Mouse (Mus musculus): ENCODE measurements around the gene Foxd1. TPM values are rescaled to one million over a fixed set of nuclear protein-coding genes. Genes with fewer than 3 reads are reported as not detected.

Foxd1 gene
- polyA plus RNA-seq, 1 experiment from 2014 or later: 0.04 TPM

DNA sequence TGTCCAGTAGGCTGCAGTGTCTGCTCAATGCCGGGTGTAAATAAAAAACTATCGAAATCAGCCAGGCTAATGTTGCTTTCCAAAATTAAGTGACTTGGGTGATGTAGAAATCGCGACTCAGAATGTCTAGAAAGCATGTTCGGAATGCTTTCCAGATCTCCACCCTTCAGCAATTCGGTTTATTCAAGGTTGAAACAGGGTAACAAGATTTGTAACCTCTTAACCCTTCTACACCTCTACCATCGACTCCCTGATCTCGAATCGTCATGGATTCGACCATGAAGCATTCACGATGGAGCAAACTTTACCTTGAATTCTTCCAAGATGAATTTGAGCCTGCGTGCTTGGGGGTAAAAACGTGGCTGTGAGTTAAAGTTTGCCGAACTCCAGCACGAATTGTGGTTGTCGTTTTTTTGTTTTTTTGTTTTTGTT lies 36.8 kb upstream of the Foxd1 start:
- Histone ChIP-seq H3K27ac (replicated peaks) (peak overlapping the region; percentile 93), H3K4me2 (peak overlapping the region; percentile 89), H3K27me3 (replicated peaks) (no peaks in the 10 kb centered on the region), H3K4me3 (peak overlapping the region; percentile 96), H3K9me3 (no peaks in the 10 kb centered on the region), H3K9ac (peak overlapping the region; percentile 100), H3K4me1 (peaks cover 20% of the 10 kb centered on the region), H3K36me3 (peaks cover 26% of the 10 kb centered on the region)
- WGBS: 1% methylated on average over 16 of the region's 16 CpGs
- no peak for ATAC-seq (ENCODE audit: extremely low read depth, insufficient number of reproducible peaks, low FRiP score, low TSS enrichment)

DNA sequence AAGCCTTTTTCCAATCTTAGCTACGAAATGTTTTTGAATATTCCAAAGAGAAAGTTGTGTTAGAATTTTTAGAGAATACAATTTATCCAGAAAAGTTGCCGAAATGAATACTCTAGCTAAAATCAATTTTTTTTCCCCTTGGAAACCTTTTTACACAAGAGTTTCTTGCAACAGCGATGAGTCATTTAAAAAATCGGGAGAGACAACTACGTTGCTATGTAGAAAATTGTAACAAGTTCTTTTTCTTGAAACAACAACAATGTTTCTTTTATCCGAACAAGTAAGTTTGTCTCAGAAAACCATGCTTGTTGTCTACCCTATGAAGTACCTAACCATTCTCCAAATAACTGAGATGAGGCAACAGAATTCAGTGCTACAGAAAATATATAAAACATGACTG lies 36.1 kb upstream of the Foxd1 start:
- no peak for ATAC-seq (ENCODE audit: extremely low read depth, insufficient number of reproducible peaks, low FRiP score, low TSS enrichment)
- H3K9ac ChIP-seq: no peak overlapping the region
- no peaks in the 10 kb centered on the region for H3K9me3 ChIP-seq
- peaks cover 19% of the 10 kb centered on the region for H3K36me3 ChIP-seq
- H3K4me1 ChIP-seq: peaks cover 20% of the 10 kb centered on the region
- H3K4me2 ChIP-seq: peak overlapping the region; percentile 89
- H3K4me3 ChIP-seq: peak overlapping the region; percentile 96; the same call in 1 of the 2 replicates
- no peaks in the 10 kb centered on the region for H3K27me3 ChIP-seq (replicated peaks)
- no peak overlapping the region for H3K27ac ChIP-seq (replicated peaks)
- WGBS: 86% methylated on average over 6 of the region's 6 CpGs

DNA sequence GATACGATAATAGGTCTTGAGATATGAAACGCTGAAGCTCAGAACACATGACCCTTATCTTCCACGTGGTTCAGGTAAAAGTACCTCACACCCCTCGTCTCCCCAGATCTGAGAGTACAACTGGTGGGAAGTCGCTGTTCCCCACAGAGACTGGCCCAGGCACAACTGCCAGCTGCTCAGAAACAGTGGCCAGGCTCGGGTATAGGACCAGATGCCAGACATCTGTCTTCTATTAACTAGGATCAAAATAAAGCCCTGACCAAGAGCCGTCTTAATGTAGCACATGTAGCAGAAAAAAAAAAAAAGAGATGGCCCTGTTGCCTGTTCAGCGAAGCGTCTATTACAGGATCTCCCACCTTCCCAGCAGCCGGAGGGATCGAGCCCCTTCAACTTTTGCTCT lies 29.0 kb upstream of the Foxd1 start:
- H3K9me3 ChIP-seq: no peaks in the 10 kb centered on the region
- H3K27ac ChIP-seq (replicated peaks): no peak overlapping the region
- 80% methylated on average over 11 of the region's 11 CpGs for WGBS
- no peak for ATAC-seq (ENCODE audit: extremely low read depth, insufficient number of reproducible peaks, low FRiP score, low TSS enrichment)
- no peaks in the 10 kb centered on the region for H3K4me1 ChIP-seq
- H3K4me3 ChIP-seq: no peak overlapping the region
- H3K27me3 ChIP-seq (replicated peaks): no peaks in the 10 kb centered on the region
- H3K9ac ChIP-seq: no peak overlapping the region
- H3K4me2 ChIP-seq: no peak overlapping the region
- H3K36me3 ChIP-seq: no peaks in the 10 kb centered on the region

DNA sequence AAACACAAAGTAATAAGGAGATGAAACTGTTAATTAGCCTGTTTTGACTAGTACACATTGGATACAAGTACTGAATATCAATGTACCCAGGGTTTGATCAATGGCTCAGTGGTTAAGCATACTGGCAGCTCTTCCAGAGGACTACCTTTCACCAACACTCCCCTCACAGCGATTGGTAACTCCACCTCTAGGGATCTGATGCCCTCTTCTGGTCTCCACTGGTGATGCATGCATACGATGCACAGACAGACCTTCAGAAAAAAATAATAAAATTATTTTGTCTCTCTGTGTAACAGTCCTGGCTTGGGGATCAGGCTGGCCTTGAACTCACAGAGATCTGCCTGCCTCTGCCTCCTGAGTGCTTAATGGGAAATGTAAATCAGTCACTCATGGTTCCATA lies 21.9 kb upstream of the Foxd1 start:
- Histone ChIP-seq H3K9me3 (no peaks in the 10 kb centered on the region), H3K9ac (no peak overlapping the region), H3K36me3 (no peaks in the 10 kb centered on the region), H3K27me3 (replicated peaks) (no peaks in the 10 kb centered on the region; the same call in 1 of the 2 replicates), H3K27ac (replicated peaks) (no peak overlapping the region), H3K4me2 (no peak overlapping the region), H3K4me3 (no peak overlapping the region), H3K4me1 (no peaks in the 10 kb centered on the region)
- ATAC-seq (ENCODE audit: extremely low read depth, insufficient number of reproducible peaks, low FRiP score, low TSS enrichment): no peak
- WGBS: 52% methylated on average over 2 of the region's 2 CpGs

DNA sequence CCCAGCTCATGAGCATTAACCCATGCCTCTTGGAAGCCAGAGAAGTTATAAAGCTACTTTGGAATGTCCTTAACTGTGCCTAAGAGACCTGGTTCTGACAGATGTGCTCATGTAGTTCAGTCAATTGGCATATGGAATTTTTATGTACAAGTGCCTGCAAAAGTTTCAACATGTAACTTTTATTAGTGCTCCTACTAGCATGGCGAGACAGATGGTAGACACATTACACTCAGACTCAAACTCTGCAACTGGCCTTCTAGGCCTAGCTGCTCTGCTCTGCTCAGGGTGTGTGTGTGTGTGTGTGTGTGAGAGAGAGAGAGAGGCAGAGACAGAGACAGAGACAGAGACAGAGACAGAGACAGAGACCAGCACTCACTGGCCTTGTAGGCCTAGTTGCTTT lies 17.8 kb upstream of the Foxd1 start:
- H3K4me3 ChIP-seq: no peak overlapping the region
- H3K27ac ChIP-seq (replicated peaks): no peak overlapping the region
- H3K4me2 ChIP-seq: no peak overlapping the region
- H3K9ac ChIP-seq: no peak overlapping the region
- 77% methylated on average over 1 of the region's 1 CpGs for WGBS
- no peak for ATAC-seq (ENCODE audit: extremely low read depth, insufficient number of reproducible peaks, low FRiP score, low TSS enrichment)
- no peaks in the 10 kb centered on the region for H3K9me3 ChIP-seq
- H3K4me1 ChIP-seq: no peaks in the 10 kb centered on the region
- peaks cover 14% of the 10 kb centered on the region for H3K27me3 ChIP-seq (replicated peaks)
- no peaks in the 10 kb centered on the region for H3K36me3 ChIP-seq

DNA sequence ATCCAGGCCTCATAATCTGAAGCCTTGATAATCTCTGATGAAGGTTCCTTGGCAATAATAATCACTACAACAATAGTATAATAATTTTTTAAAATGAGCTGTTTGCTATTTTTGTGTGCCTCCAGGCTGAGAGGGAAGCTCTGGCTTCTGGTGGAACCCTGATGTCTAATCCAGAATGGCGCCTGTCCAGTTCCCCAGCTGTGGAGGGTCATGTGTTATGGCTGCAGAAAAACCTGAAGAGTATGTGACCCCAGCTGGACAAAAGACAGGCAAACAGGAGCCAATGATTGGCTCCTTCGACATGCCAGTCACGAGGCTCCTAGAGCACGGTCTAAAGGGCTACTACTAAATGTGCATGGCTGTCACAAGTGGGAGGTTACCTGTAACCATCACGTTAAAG lies 13.5 kb upstream of the Foxd1 start:
- ATAC-seq (ENCODE audit: extremely low read depth, insufficient number of reproducible peaks, low FRiP score, low TSS enrichment): no peak
- H3K36me3 ChIP-seq: no peaks in the 10 kb centered on the region
- H3K4me1 ChIP-seq: no peaks in the 10 kb centered on the region
- 65% methylated on average over 5 of the region's 5 CpGs for WGBS
- no peak overlapping the region for H3K4me3 ChIP-seq
- peaks cover 24% of the 10 kb centered on the region for H3K27me3 ChIP-seq (replicated peaks)
- H3K4me2 ChIP-seq: no peak overlapping the region
- H3K27ac ChIP-seq (replicated peaks): no peak overlapping the region
- H3K9me3 ChIP-seq: no peaks in the 10 kb centered on the region
- H3K9ac ChIP-seq: no peak overlapping the region

DNA sequence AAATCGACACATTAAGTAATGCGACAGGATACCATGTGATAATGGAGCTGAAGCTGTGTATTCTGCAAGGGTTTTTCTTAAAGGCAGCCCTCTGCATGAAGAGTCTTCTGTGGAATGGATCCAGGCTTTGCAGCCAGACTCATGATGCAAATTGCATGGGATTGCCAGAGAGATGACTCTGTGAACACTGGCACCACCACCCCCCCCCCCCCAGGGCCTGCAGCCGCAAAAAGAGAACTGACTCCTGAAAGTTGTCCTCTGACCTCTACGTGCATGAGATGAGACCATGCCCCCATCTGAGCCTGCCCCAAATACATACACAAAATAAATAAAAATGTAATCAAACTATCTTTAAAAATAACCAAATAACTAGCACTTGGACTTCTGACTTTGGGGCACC lies 4.6 kb upstream of the Foxd1 start:
- H3K4me2 ChIP-seq: no peak overlapping the region
- peaks cover 87% of the 10 kb centered on the region for H3K27me3 ChIP-seq (replicated peaks)

DNA sequence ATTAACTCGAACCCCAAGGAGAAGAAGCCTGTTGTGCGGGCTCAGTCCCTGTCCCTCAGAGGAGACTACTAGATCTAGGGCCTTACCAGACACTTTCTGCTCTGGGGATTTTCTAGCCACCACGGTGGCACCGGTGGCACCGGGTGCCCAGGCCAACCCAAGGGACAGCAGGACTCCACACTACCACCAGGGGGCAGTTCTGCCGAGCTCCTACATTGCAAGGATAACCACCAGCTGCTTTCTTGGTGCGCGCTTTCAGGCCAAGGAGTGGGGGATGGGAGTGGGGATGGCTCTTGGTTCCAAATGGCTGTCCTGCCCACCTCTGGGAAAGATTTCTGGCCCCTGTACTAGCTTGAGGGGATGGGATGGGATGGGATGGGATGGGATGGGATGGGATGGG lies 2.5 kb upstream of the Foxd1 start:
- Histone ChIP-seq H3K9ac (no peak overlapping the region), H3K27ac (replicated peaks) (no peak overlapping the region), H3K9me3 (no peaks in the 10 kb centered on the region), H3K4me3 (no peak overlapping the region), H3K36me3 (no peaks in the 10 kb centered on the region), H3K27me3 (replicated peaks) (peaks cover 89% of the 10 kb centered on the region), H3K4me1 (peaks cover 24% of the 10 kb centered on the region), H3K4me2 (no peak overlapping the region)
- WGBS: 6% methylated on average over 8 of the region's 8 CpGs
- ATAC-seq (ENCODE audit: extremely low read depth, insufficient number of reproducible peaks, low FRiP score, low TSS enrichment): no peak

More for the DNA sequence above, 4.6 kb upstream of the Foxd1 start:
- Histone ChIP-seq H3K4me1 (peaks cover 9% of the 10 kb centered on the region), H3K36me3 (no peaks in the 10 kb centered on the region), H3K9me3 (no peaks in the 10 kb centered on the region), H3K9ac (no peak overlapping the region), H3K27ac (replicated peaks) (no peak overlapping the region), H3K4me3 (no peak overlapping the region)
- ATAC-seq (ENCODE audit: extremely low read depth, insufficient number of reproducible peaks, low FRiP score, low TSS enrichment): no peak
- 61% methylated on average over 4 of the region's 4 CpGs for WGBS

DNA sequence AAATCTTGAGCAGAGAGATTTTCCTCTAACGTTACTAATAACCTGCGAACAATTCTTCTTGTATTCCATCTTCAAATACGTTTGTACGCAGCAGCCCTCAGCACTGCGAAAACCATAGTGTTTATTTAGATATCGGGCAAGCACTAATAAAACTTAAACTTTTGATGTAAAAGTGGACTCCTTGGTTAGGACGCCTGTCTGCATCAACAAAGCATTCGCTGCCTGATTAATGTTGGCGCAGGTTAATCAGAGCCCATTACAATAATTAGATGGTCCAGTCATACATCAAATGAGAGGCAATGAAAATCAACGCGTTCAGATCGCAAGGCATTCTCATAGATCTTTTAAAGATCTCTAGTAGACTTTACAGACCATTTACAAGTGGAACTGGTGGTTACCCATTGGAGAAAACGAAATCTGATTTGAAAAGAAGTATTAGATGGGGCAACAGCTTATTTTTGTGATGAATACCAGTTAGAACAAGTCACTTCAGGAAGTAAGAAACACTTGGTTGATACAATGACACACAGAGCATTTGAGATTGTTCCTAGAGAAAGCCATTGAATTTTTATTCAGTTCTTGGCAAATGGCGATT lies 1.6 kb upstream of the Foxd1 start:
- no peak for ATAC-seq (ENCODE audit: extremely low read depth, insufficient number of reproducible peaks, low FRiP score, low TSS enrichment)
- Histone ChIP-seq H3K36me3 (no peaks in the 10 kb centered on the region), H3K4me1 (peaks cover 24% of the 10 kb centered on the region), H3K27ac (replicated peaks) (no peak overlapping the region), H3K4me3 (no peak overlapping the region), H3K27me3 (replicated peaks) (peaks cover 92% of the 10 kb centered on the region), H3K4me2 (no peak overlapping the region), H3K9ac (no peak overlapping the region), H3K9me3 (no peaks in the 10 kb centered on the region)
- 14% methylated on average over 14 of the region's 14 CpGs for WGBS

DNA sequence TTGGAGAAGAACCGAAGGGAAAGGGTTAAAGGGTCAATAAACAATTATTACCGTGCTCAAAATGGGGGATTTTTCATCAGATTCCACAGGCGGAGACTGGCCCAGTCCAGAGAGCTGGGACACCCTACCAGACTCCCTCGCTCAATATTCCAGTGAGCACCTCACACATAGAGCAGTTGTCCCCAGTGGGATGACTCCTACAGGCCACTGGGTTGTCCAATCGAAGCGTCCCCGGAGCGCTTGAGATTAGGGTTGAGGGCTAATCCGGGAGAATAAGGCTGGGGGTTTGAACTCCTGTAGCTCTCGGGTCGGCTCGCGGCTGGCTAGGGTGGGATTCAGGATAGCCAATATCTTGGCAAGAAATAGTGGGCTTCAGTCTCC lies 343 bp upstream of the Foxd1 start:
- no peaks in the 10 kb centered on the region for H3K36me3 ChIP-seq
- H3K9me3 ChIP-seq: no peaks in the 10 kb centered on the region
- peak overlapping the region; percentile 88 for H3K4me2 ChIP-seq
- H3K27ac ChIP-seq (replicated peaks): no peak overlapping the region
- ATAC-seq (ENCODE audit: extremely low read depth, insufficient number of reproducible peaks, low FRiP score, low TSS enrichment): no peak
- H3K4me3 ChIP-seq: peak overlapping the region; percentile 59
- H3K4me1 ChIP-seq: peaks cover 24% of the 10 kb centered on the region
- H3K27me3 ChIP-seq (replicated peaks): peaks cover 94% of the 10 kb centered on the region
- 1% methylated on average over 13 of the region's 13 CpGs for WGBS
- peak overlapping the region; percentile 47; the same call in 1 of the 2 replicates for H3K9ac ChIP-seq

DNA sequence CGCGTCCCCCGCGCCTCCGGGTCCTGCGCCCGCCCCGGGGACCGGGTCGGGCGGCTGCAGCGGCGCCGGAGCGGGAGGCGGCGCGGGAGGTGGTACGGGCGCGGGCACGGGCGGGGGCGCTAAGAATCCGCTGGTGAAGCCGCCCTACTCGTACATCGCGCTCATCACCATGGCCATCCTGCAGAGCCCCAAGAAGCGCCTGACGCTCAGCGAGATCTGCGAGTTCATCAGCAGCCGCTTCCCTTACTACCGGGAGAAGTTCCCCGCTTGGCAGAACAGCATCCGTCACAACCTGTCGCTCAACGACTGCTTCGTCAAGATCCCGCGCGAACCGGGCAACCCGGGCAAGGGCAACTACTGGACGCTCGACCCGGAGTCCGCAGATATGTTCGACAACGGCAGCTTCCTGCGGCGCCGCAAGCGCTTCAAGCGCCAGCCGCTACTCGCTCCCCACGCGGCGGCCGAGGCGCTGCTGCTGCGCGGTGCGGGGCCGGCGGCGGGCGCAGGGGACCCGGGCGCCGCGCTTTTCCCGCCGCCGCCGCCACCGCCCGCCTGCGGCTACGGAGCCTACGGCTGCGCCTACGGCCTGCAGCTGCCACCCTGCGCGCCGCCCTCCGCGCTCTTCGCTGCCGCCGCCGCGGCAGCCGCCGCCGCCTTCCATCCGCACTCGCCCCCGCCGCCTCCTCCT lies 973 bp downstream of the Foxd1 start:
- Histone ChIP-seq H3K27ac (replicated peaks) (no peak overlapping the region), H3K4me1 (peaks cover 24% of the 10 kb centered on the region), H3K4me2 (peak overlapping the region; percentile 88), H3K9me3 (no peaks in the 10 kb centered on the region), H3K36me3 (no peaks in the 10 kb centered on the region), H3K9ac (peak overlapping the region; percentile 67), H3K4me3 (peak overlapping the region; percentile 59), H3K27me3 (replicated peaks) (peaks cover 94% of the 10 kb centered on the region)
- no peak for ATAC-seq (ENCODE audit: extremely low read depth, insufficient number of reproducible peaks, low FRiP score, low TSS enrichment)
- under 1% methylated on average over 65 of the region's 102 CpGs for WGBS

All from heart, embryonic 13.5 days (tissue).